Mouse (Mus musculus): ENCODE results near the gene Gm5294. TPM values are rescaled to one million over a fixed set of nuclear protein-coding genes. Genes with fewer than 3 reads are reported as not detected.

Gm5294 gene
- polyA plus RNA-seq (2012; rRNA removed) = not detected in 2 replicates

DNA sequence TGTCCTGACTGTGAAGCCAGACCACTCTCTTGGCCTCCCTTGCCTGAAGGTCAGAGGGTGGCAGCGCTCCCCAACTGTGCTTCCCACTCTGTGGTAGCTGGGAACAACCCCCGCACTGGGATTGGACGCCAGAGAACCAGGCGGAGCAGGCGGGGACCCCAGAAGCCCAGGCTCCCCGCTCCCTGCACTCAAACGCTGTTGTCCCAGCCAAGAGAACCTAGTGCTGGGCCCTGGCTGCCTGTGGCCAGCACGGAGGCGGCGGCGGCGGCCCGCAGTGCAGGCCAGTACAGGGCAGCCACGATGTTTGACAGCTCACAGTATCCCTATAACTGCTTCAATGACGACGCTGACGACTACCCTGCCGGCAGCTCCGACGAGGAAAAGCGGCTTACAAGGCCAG lies at the start of gene Gm5294:
Gene Gm5294 (plus strand): TSS at position 301 of the 400 bp plus-strand sequence.
- DNase-seq (ENCODE audit: low spot score) = no peak

DNA sequence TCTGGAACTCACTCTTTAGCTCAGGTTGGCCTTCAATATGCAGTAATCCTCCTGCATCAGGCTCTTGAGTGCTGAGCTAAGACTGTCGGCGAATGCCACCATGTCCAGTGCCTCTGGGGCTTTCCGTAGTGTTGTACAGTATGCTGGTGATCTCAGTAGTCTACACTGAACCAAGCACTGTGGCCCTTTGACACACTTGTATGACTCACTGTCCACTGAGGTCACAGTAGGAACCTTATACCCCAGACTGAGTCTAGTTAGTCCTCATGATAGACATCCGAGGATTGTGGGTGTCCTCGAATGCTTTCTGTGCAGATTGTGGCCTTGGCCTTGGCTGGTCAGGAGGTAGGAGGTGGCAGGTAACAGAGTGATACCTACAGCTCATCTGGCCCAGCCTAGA lies 44.8 kb upstream of the Gm5294 start:
- no peak for DNase-seq (ENCODE audit: low spot score)

- no peak for DNase-seq (ENCODE audit: low spot score)
These were observed 43.5 kb upstream of the Gm5294 start for GRCm38 (mm10) chr5:138776346-138776745.

- DNase-seq (ENCODE audit: low spot score) = no peak
These were observed 41.0 kb upstream of the Gm5294 start for GRCm38 (mm10) chr5:138778731-138779463.

- DNase-seq (ENCODE audit: low spot score) = no peak
These were observed 40.2 kb upstream of the Gm5294 start for GRCm38 (mm10) chr5:138779655-138780054.

DNA sequence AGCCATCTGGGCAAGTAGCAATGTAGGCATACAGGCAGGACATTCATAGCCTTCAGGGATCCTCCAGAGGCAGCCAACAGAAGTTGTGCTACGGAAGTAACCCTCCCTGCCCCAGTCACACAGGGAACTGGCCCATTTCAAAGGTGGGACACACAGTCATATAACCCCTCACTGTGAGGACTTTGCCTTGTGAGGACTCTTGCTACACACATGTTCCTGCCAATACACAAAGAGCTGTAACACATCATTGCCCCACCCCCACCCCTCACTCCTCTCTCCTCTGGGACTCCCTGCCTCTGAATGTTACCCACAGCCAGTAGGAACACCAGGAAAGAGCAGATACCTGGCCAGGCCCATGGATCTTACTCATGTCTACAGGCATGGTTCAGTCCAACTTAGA lies 37.2 kb upstream of the Gm5294 start:
- DNase-seq (ENCODE audit: low spot score) = no peak

GRCm38 (mm10) chr5:138783181-138783580 lies 36.7 kb upstream of the Gm5294 start:
- DNase-seq (ENCODE audit: low spot score) = no peak

DNA sequence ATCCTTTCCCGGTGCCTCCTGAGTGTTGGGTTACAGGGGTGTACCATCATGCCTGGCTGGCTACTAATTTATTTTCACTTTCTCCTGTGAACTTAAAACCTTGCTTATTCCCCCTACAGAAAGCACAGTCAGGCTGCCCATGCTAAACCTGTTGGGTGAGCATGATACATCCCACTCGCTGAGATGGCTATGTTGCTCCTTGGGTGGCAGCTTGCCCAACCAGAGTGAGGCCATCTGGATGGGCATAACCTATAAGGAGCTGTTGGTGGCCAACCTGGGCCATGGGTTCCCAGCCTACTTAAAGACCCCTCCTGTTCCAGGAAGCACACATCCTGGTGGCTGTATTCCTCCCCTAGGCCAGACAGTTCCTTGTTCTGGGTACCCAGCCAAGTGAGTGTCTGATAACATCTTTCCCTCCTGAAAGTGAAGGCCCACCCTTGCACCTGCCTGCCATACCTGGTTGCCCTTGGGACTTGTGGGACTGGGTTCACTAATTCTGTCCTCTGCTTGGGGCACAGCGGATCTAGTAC lies 33.8 kb upstream of the Gm5294 start:
- DNase-seq (ENCODE audit: low spot score) = no peak

DNA sequence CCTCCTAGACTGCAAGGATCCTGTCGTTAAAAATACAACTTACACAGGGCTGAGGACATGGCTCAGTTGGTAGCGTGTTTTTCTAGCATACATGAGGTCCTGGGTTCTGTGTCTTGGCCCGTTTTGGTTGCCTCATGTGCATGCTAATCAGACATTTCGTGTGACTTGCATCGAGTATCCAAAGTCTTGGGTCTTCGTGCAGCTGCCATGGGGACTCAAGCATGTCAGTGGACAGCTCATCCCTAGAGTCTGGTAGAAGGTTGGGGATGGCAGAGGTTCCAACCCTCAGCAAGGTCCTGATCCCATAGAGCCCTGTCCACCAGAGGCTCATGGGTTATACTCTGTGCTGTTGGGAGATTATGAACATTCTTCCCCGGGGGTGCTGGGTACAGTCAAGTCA lies 32.2 kb upstream of the Gm5294 start:
- no peak for DNase-seq (ENCODE audit: low spot score)

DNA sequence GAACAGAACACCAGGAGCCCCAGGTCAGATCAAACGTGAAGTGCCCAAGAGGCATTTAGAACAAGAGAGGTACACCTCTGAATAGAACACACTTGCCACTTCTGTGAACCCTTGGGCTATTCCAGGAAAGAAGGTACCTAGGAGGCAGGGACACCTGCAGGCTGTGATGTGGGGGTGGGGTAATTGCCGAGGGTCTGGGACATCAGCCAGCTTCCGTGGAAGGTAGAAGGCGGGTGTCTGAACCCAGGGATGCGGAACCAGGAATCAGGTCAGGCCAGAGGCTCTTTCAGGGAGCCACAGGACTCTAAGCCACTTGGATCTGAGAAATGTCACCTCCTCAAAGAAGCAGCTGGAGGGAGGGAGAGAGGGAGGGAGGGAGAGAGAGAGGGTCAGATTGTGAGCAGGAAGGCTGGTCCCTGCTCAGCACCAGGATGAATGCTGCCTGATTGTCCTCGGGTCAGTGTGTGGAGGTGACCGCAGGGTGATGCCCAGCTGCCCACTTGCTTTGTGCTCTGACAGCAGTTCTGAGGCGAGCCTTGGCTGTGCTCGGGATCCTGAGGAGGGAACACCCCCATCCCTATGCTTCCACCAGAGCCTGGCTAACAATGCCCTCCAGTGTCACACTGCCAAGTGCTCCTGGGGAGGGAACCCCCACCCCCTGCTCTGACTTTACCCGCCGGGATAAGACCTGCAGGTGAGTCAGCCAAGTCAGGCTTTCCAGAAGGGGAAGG lies 31.2 kb upstream of the Gm5294 start:
- no peak for DNase-seq (ENCODE audit: low spot score)

DNA sequence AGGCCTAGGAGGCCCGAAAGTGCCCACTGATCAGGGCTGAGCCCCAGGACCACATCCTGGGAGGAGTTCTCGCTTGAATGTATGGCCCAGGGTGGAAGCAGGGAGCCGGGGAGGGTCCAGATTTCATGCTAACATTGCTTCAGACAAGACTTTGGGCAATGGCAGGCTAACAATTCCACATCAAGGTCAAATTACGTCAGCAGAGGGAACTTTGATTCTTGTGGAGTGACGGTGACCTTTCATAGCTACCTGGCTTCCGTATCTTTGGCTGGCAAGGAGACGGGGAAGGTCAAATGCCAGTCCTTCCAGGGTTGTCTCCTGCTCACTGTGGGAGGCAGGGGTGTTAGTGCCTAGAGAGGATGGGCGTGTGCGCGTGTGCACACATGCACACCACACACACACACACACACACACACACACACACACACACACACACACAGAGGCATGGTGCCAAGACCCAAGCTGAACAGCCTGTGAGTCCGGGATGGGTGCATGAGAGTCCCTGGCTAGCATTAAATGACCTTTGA lies 28.9 kb upstream of the Gm5294 start:
- no peak for DNase-seq (ENCODE audit: low spot score)

DNA sequence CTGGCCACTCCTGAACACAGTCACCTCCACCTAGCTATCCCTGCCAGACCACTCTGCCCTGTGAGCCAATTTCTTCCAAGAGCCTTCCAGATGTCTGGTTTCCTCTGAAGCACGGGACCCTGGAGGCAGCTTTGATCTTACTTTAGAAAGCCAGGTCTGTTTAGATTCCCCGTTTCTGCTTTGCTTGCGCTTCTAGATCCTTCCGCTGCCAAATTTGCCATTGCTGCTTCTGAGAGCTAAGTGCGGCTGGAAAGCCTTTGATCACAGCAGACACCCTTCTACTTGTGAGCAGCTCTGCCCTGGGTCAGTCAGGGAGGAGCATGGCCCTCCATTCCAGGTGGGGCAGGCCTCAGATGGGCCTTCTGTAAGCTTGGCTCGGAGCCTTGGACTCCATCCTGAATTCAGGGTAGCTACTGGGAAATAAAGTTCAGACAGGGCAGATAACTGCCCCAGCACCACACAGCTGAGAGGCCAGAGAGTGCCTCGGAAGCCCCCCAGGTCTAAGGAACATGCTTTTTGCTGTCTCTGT lies 18.2 kb upstream of the Gm5294 start:
- DNase-seq (ENCODE audit: low spot score) = no peak

GRCm38 (mm10) chr5:138804286-138804685 lies 15.6 kb upstream of the Gm5294 start:
- no peak for DNase-seq (ENCODE audit: low spot score)

GRCm38 (mm10) chr5:138809767-138810166 lies 10.1 kb upstream of the Gm5294 start:
- DNase-seq (ENCODE audit: low spot score) = no peak

GRCm38 (mm10) chr5:138820717-138821332 lies 945 bp downstream of the Gm5294 start:
- DNase-seq (ENCODE audit: low spot score) = no peak

GRCm38 (mm10) chr5:138825090-138825489 lies 5.2 kb downstream of the Gm5294 start:
- DNase-seq (ENCODE audit: low spot score) = no peak

DNA sequence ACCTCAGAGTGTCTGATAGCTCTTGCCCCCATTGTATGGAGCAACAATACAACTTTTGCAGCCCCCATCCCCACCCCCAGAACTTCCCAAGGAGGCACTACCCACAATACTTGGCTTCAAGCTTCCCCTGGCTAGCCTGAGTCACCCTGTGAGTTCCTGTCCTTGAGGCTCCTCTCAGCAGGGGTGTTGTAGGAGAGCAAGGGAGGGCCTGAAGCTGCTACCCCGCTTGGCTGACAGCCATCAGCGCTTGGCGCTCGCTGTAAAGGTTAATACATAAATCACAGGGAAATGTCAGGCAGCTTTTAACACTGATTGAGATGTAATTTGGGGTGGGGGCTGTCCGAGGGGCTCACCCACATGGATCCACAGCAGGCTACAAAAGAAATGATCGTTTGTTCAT lies 13.5 kb downstream of the Gm5294 start:
- DNase-seq (ENCODE audit: low spot score) = no peak

DNA sequence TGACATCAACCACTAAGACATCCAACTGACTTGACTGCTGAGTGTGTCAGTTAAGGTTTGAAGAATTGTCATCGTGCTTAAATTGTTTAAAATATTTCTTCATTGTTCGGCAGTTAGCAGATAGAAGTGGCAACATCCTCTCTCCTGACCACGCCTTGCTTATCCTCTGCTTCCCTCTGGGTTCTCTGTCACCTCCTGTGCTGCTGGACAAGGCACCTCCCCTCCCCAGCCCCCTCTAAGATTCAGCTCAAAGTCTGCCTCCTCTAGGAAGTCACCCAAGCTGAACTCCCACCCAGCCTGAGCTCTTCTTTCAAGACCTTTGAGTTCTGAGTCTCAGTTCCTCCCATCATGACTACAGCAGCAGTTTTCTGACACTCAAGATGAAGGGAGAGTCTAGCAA lies 15.0 kb downstream of the Gm5294 start:
- no peak for DNase-seq (ENCODE audit: low spot score)

- DNase-seq (ENCODE audit: low spot score) = no peak
These were observed 21.1 kb downstream of the Gm5294 start for GRCm38 (mm10) chr5:138840981-138841380.

DNA sequence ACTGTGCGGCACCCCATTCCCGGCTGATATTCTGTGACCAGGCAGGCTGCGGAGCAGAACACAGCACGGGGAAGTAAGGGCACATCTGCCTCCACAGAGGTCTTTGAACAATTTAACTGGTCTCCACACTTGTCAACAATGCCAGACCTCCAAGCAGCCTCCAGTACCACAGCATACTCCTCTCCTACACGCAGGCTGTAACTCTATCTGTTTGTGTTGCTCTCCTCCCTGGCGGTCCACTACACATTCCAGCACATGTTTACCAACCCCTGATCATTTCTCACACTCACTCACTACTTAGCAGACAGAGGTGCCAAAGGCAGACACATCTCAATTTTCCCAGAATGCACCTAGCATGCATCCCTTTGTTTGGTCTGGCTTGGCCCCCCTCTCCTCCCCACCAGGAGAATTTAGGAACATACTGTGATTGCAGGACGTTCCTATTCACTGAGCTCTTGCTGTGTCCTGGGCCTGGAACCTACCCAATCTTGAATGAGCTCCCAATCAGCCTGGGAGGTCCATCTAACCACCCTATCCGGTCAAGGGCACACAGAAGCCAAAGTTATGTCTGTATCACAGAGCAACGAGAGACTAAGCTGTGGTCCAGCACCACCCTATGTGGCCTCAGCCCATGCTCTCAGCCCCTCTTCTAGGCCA lies 23.4 kb downstream of the Gm5294 start:
- DNase-seq (ENCODE audit: low spot score) = no peak

DNA sequence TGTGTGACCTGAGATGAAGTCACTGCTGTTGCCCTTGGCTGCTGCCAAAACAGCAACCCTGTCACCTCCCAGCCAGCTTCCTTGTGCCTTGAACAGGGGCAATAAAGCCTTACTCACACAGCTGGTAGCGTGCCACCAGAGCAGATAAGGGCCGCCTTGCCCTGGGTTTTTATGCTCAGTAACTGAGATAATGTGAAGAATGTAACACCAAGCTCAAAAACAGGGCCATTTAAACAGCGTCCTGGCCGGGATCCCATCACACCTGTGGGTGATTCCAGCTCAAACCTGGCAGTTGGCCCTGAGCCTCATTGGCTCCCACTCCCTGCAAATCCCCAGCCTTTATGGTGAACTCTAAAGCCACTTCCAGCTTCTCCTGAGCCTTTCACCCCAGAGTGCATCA lies 26.6 kb downstream of the Gm5294 start:
- no peak for DNase-seq (ENCODE audit: low spot score)

GRCm38 (mm10) chr5:138848102-138848501 lies 28.2 kb downstream of the Gm5294 start:
- DNase-seq (ENCODE audit: low spot score) = peak; percentile 72
